Mouse (Mus musculus) brain, embryonic 14.5 days (tissue): Measurements from ENCODE around the gene Tpbg. TPM values are rescaled to one million over a fixed set of nuclear protein-coding genes. Genes with fewer than 3 reads are reported as not detected.

Experiments
- DNase-seq: peaks from one replicate; pipeline ENCODE4 v3.0.0-alpha.2; 2011; ENCODE audit warnings: low read depth
- CTCF ChIP-seq: fragments of 200-500 bp; IDR thresholded peaks from 2 replicates; pipeline ENCODE4 v1.5.1; 2012; ENCODE audit warnings: inconsistent platforms, mild to moderate bottlenecking, moderate library complexity, borderline replicate concordance; ENCODE audit not compliant: insufficient read depth, insufficient read length; ENCODE audit errors: extremely low read depth
- POLR2A ChIP-seq: fragments of 200-500 bp; IDR thresholded peaks from 2 replicates; pipeline ENCODE4 v1.6.1; 2012; ENCODE audit warnings: mild to moderate bottlenecking, inconsistent platforms, borderline replicate concordance; ENCODE audit not compliant: poor library complexity, insufficient read depth, insufficient read length, severe bottlenecking; ENCODE audit errors: extremely low read depth
- polyA plus RNA-seq: library from polyadenylated mRNA; depleted of rRNA; stranded (reverse); fragments of >200 nt; gene quantifications from 2 replicates; pipeline ENCODE4 v1.2.3, GENCODE M21; 2012; rRNA removed

Tpbg gene
- polyA plus RNA-seq, 1 experiment: 25.0 TPM

GRCm38 (mm10) chr9:85846186-85846585, 4.0 kb downstream of the Tpbg start:
- peak; percentile 83 for DNase-seq
- TF ChIP-seq POLR2A: no peak
- TF ChIP-seq CTCF: no peak

- DNase-seq: no peak
- TF ChIP-seq POLR2A (no peak), CTCF (no peak)
Observed at GRCm38 (mm10) chr9:85854780-85855179, 12.6 kb downstream of the Tpbg start.

GRCm38 (mm10) chr9:85856511-85856910, 14.3 kb downstream of the Tpbg start:
- TF ChIP-seq CTCF: no peak
- no peak for TF ChIP-seq POLR2A
- DNase-seq: peak; percentile 59

- TF ChIP-seq POLR2A (no peak), CTCF (no peak)
- peak; percentile 83 for DNase-seq
Observed at GRCm38 (mm10) chr9:85861065-85861464, 18.9 kb downstream of the Tpbg start.

- peak; percentile 15 for DNase-seq
- TF ChIP-seq POLR2A (no peak), CTCF (no peak)
Observed at GRCm38 (mm10) chr9:85862562-85862961, 20.4 kb downstream of the Tpbg start.

- TF ChIP-seq CTCF (no peak), POLR2A (no peak)
- no peak for DNase-seq
Observed at GRCm38 (mm10) chr9:85872908-85873307, 30.7 kb downstream of the Tpbg start.

- DNase-seq: no peak
- TF ChIP-seq CTCF (no peak), POLR2A (no peak)
Observed at GRCm38 (mm10) chr9:85893681-85894080, 51.5 kb downstream of the Tpbg start.

Other genes starting within 250 kb of the Tpbg start
- 17.5 and 22.5 TPM in 2 replicates for gene Ibtk, start 93.0 kb upstream of the Tpbg start, polyA plus RNA-seq